ENCODE assay signal across 7 mouse cellular contexts in genomic region chr2:181319248-181320102, GRCm38 (mm10). TPM values are rescaled to one million over a fixed set of nuclear protein-coding genes. Genes with fewer than 3 reads are reported as not detected.
DNase-seq lines count a peak whose midpoint lies in the region; ATAC-seq and TF ChIP-seq lines count a peak whose summit lies in the region.

Gene Rtel1 (plus strand): TSS chr2:181319739.

- peak; percentile 82 for DNase-seq in adrenal gland, postnatal 25 days
- peak; percentile 85 to 92 for DNase-seq in heart, adult 18-20 months
- DNase-seq in kidney, adult 2 months: peak; percentile 89
- peak; percentile 85 to 93 for DNase-seq in spleen, postnatal 10 days (ENCODE audit: low spot score in 2 of 2)

- peaks cover 11% of the 10 kb centered on the region for H3K27me3 ChIP-seq in embryonic facial prominence, embryonic 12.5 days
- H3K27me3 ChIP-seq in kidney, adult 2 months (replicated peaks; ENCODE audit: control insufficient read depth, insufficient read depth, low read length): no peaks in the 10 kb centered on the region
- peaks cover 33% of the 10 kb centered on the region for H3K27me3 ChIP-seq in limb, embryonic 13.5 days
- peaks cover 3% of the 10 kb centered on the region; the same call in 1 of the 2 replicates for H3K27me3 ChIP-seq in midbrain, embryonic 16.5 days (ENCODE audit: control insufficient read depth, insufficient read depth, low read depth, low read length)

- H3K4me1 ChIP-seq in embryonic facial prominence, embryonic 12.5 days: peaks cover 8% of the 10 kb centered on the region
- H3K4me1 ChIP-seq in kidney, adult 2 months (ENCODE audit: control insufficient read depth, insufficient read depth, low read length): peaks cover 4% of the 10 kb centered on the region; the same call in 1 of the 2 replicates
- H3K4me1 ChIP-seq in limb, embryonic 13.5 days: peaks cover 11% of the 10 kb centered on the region
- peaks cover 14% of the 10 kb centered on the region for H3K4me1 ChIP-seq in midbrain, embryonic 16.5 days (ENCODE audit: control insufficient read depth, insufficient read depth, low read length)

- peaks cover 25% of the 10 kb centered on the region for H3K36me3 ChIP-seq in embryonic facial prominence, embryonic 12.5 days
- no peaks in the 10 kb centered on the region for H3K36me3 ChIP-seq in kidney, adult 2 months (ENCODE audit: control insufficient read depth, insufficient read depth, low read length)
- H3K36me3 ChIP-seq in limb, embryonic 13.5 days: peaks cover 26% of the 10 kb centered on the region
- H3K36me3 ChIP-seq in midbrain, embryonic 16.5 days (ENCODE audit: control insufficient read depth, insufficient read depth, low read length): peaks cover 13% of the 10 kb centered on the region

- peak within 1 kb of the TSS; percentile 56 for H3K9ac ChIP-seq in embryonic facial prominence, embryonic 12.5 days
- peak within 1 kb of the TSS; percentile 71 for H3K9ac ChIP-seq in limb, embryonic 13.5 days
- H3K9ac ChIP-seq in midbrain, embryonic 16.5 days (ENCODE audit: low read depth, low read length): peak within 1 kb of the TSS; percentile 65

- peak within 1 kb of the TSS; percentile 65; the same call in 1 of the 2 replicates for H3K27ac ChIP-seq in embryonic facial prominence, embryonic 12.5 days
- H3K27ac ChIP-seq in kidney, adult 2 months (ENCODE audit: insufficient read depth, low read depth, low read length): peak within 1 kb of the TSS; percentile 17; the same call in 1 of the 2 replicates
- H3K27ac ChIP-seq in limb, embryonic 13.5 days: no peak within 1 kb of the TSS
- H3K27ac ChIP-seq in midbrain, embryonic 16.5 days (ENCODE audit: low read length): peak within 1 kb of the TSS; percentile 77

- no peak for TF ChIP-seq CTCF in kidney, adult 2 months (conservative IDR thresholded peaks at IDR 0.05; ENCODE audit: insufficient read depth, insufficient read length, low read depth, low read length)

- peak within 1 kb of the TSS; percentile 76 for H3K4me2 ChIP-seq in embryonic facial prominence, embryonic 12.5 days (replicated peaks)
- H3K4me2 ChIP-seq in limb, embryonic 13.5 days (replicated peaks): peak within 1 kb of the TSS; percentile 77
- peak within 1 kb of the TSS; percentile 73 for H3K4me2 ChIP-seq in midbrain, embryonic 16.5 days (ENCODE audit: low read length)

- H3K9me3 ChIP-seq in embryonic facial prominence, embryonic 12.5 days: no peaks in the 10 kb centered on the region
- H3K9me3 ChIP-seq in limb, embryonic 13.5 days: no peaks in the 10 kb centered on the region
- no peaks in the 10 kb centered on the region for H3K9me3 ChIP-seq in midbrain, embryonic 16.5 days (replicated peaks; ENCODE audit: control insufficient read depth, low read length, poor library complexity, severe bottlenecking)

- TF ChIP-seq POLR2A in kidney, adult 2 months (IDR thresholded peaks at IDR 0.05; ENCODE audit: low read depth, low read length): peak; percentile 21

- WGBS in embryonic facial prominence, embryonic 12.5 days: 6% methylated on average over 40 of the region's 40 CpGs
- WGBS in kidney, adult 2 months: 5% methylated on average over 40 of the region's 40 CpGs
- WGBS in limb, embryonic 13.5 days: 6% methylated on average over 40 of the region's 40 CpGs
- 5% methylated on average over 40 of the region's 40 CpGs for WGBS in midbrain, embryonic 16.5 days

- ATAC-seq in embryonic facial prominence, embryonic 12.5 days (ENCODE audit: insufficient number of reproducible peaks, insufficient read depth, low FRiP score, low TSS enrichment): peak; percentile 86
- peak; percentile 94 for ATAC-seq in limb, embryonic 13.5 days (ENCODE audit: low FRiP score, low read depth)
- peak; percentile 91 for ATAC-seq in midbrain, embryonic 16.5 days

- peak within 1 kb of the TSS; percentile 67 for H3K4me3 ChIP-seq in embryonic facial prominence, embryonic 12.5 days
- peak within 1 kb of the TSS; percentile 60 for H3K4me3 ChIP-seq in kidney, adult 2 months (ENCODE audit: insufficient read depth, low read depth, low read length)
- H3K4me3 ChIP-seq in limb, embryonic 13.5 days: peak within 1 kb of the TSS; percentile 56
- H3K4me3 ChIP-seq in midbrain, embryonic 16.5 days (ENCODE audit: low read depth, low read length): peak within 1 kb of the TSS; percentile 53

RNA-seq across cellular contexts. Expression of gene Rtel1, which starts in this region (rescaled TPM):
- 43.4 and 44.7 TPM in 2 replicates for total RNA-seq in adrenal gland, postnatal 25 days (2021)
- 54.0 and 62.4 TPM in 2 replicates for polyA plus RNA-seq in embryonic facial prominence, embryonic 12.5 days (2016; fragmentation: Nextera tagmentation; extraction: Ambion mirVana)
- total RNA-seq in heart, adult 18-20 months (2021): 10 to 100 TPM in 1 of 2 experiments, 1 to 10 TPM in 1; 7.2 to 11.3 TPM
- polyA plus RNA-seq in kidney, adult 2 months (2012; rRNA removed): 30.2 and 30.9 TPM in 2 replicates
- polyA plus RNA-seq in limb, embryonic 13.5 days (2015; fragmentation: Nextera tagmentation; extraction: Ambion mirVana): 43.2 and 48.8 TPM in 2 replicates
- polyA plus RNA-seq in midbrain, embryonic 16.5 days (2015; fragmentation: Nextera tagmentation; extraction: Ambion mirVana): 38.8 and 48.8 TPM in 2 replicates
